Mouse (Mus musculus) spleen, postnatal 0 days (tissue): ENCODE data around the gene Clasp2. TPM values are rescaled to one million over a fixed set of nuclear protein-coding genes. Genes with fewer than 3 reads are reported as not detected.

ENCODE experiments used
- polyA plus RNA-seq: library from polyadenylated mRNA; unstranded; fragments of >200 nt; fragmentation: Nextera tagmentation; extraction: Ambion mirVana; gene quantifications from 2 replicates; pipeline ENCODE4 v1.2.1, GENCODE M21; 2015

Gene Clasp2
- 15.4 and 17.1 TPM in 2 replicates for polyA plus RNA-seq

DNA sequence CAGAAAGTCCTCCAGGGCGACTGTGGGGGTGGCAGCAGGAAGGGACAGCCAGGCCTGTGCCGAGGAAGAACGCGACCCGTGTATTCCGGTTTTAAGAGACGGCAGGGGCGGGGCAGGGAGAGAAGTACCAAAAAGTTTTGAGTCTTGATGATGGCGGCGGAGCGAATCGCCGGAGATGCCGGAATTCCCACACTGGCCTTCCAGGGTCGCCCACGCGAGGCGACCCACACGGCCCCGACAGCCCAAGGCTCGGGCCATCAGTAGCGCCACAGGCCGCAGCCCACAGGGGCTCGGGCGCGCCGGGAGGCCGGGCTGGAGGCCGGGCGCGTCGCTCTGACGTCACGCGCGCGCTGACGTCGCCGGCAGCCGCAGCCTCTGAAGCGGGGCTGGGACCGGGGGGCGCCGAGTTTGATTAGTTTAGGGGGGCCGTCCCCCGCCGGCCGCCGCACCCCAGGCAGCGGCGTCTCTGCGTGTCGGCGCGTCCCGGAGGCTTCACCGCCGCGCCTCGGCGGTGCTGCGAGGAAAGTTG is at the start of gene Clasp2:
Gene Clasp2 (plus strand): TSS at position 366 of the 529 bp plus-strand sequence.

DNA sequence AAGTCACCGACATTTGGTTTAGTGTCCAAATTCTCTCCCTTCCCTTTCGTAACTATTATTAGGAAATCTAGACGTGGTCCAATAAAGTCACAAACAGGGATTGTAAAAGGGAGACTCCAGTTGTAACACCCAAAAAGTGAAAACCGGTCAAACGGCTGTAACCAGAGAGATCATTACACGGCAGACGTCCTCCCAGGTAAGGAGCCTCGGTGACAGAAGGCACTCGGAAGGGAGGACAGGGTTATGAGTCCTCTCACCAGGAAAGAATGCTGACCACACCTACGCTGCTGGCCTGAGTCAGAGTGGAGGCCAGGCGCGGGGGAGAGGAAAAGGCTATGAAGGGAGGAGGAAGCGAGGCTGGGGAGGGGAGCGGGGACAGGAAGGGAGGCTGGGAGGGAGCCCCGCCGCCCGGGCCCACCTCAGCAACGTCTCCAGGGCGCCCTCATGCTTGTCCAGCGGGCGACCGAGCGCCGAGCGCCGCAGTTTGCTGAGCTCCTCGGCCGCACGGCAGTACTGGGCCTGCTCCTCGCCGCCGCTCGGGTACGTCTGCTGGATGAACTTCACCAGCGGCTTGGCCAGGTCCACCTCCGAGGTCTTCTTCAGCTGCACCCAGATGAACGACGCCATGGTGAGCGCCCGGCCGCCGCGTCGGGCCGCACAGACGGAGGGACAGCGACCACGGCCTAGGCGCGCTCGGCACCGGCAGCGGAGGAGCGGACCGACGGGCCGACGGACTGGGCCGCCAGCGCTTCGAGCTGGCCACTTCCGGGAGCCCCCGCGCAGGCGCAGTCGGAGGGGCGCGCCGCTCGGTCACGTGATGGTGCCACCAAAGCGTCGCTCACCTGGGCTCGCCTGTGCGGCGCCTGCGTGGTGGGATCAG is 33.6 kb upstream of the Clasp2 start, which contains the start of gene Pdcd6ip:
Gene Pdcd6ip (minus strand): TSS at position 779 of the 880 bp plus-strand sequence.

GRCm38 (mm10) chr9:113930534-113931374 is 189.5 kb downstream of the Clasp2 start, which contains the start of gene Ubp1:
Gene Ubp1, plus strand, starts transcription at chr9:113930934.

Other genes with a start within 250 kb of the Clasp2 start
- gene Pdcd6ip, start 33.2 kb upstream of the Clasp2 start, polyA plus RNA-seq, result 31.9 and 36.2 TPM in 2 replicates
- 55.7 and 60.4 TPM in 2 replicates for gene Ubp1, start 189.5 kb downstream of the Clasp2 start, polyA plus RNA-seq